Mouse (Mus musculus) adrenal gland, postnatal 14 days (tissue): ENCODE data around the gene Yme1l1. TPM values are rescaled to one million over a fixed set of nuclear protein-coding genes. Genes with fewer than 3 reads are reported as not detected.

Experiments
- DNase-seq: peaks from one replicate; pipeline ENCODE4 v3.0.0; 2021; ENCODE audit warnings: mixed read lengths
- long read RNA-seq, 2 experiments: library from polyadenylated mRNA; stranded (forward); transcript quantifications; one replicate each; pipeline ENCODE4 v2.0.0; 2021
- total RNA-seq: library from RNA; stranded (reverse); gene quantifications from 2 replicates; pipeline ENCODE4 v1.2.3, GENCODE M21; 2021

The Yme1l1 gene
- 99.4 and 101 TPM in 2 replicates for total RNA-seq
- long read RNA-seq, experiment 1, full-length matches to known transcripts = 81 of 92 reads
- long read RNA-seq, experiment 1, partial matches to known transcripts = 5 of 92 reads
- long read RNA-seq, experiment 1, other reads (novel, unspliced or antisense) = 6 of 92 reads
- long read RNA-seq, experiment 2, full-length matches to known transcripts = 35 of 44 reads
- long read RNA-seq, experiment 2, partial matches to known transcripts = 8 of 44 reads
- long read RNA-seq, experiment 2, other reads (novel, unspliced or antisense) = 1 of 44 reads

GRCm38 (mm10) chr2:23155777-23156607 lies at the start of gene Yme1l1, which contains the start of gene Mastl:
Gene Yme1l1, plus strand, starts transcription at chr2:23156369.
Gene Mastl, minus strand, starts transcription at chr2:23156024.
- peak; percentile 99 for DNase-seq

GRCm38 (mm10) chr2:23119573-23119972 lies 36.6 kb upstream of the Yme1l1 start:
- DNase-seq = no peak

GRCm38 (mm10) chr2:23155199-23155621 lies 959 bp upstream of the Yme1l1 start:
- no peak for DNase-seq

- DNase-seq = no peak
Observed at GRCm38 (mm10) chr2:23156608-23157081, 476 bp downstream of the Yme1l1 start.

- no peak for DNase-seq
Observed at GRCm38 (mm10) chr2:23172305-23172704, 16.1 kb downstream of the Yme1l1 start.

GRCm38 (mm10) chr2:23194366-23194765 lies 38.2 kb downstream of the Yme1l1 start:
- DNase-seq = no peak

GRCm38 (mm10) chr2:23201034-23201433 lies 44.9 kb downstream of the Yme1l1 start:
- DNase-seq = no peak

- DNase-seq = no peak
Observed at GRCm38 (mm10) chr2:23202900-23203670, 46.9 kb downstream of the Yme1l1 start.

- no peak for DNase-seq
Observed at GRCm38 (mm10) chr2:23207070-23207526, 50.9 kb downstream of the Yme1l1 start, which contains the start of gene 4931423N10Rik. Gene 4931423N10Rik, plus strand, starts transcription at chr2:23207476.

GRCm38 (mm10) chr2:23213661-23214060 lies 57.5 kb downstream of the Yme1l1 start:
- DNase-seq = no peak

GRCm38 (mm10) chr2:23225199-23225598 lies 69.0 kb downstream of the Yme1l1 start:
- no peak for DNase-seq

- no peak for DNase-seq
Observed at GRCm38 (mm10) chr2:23228463-23228862, 72.3 kb downstream of the Yme1l1 start.

GRCm38 (mm10) chr2:23234065-23234773 lies 78.0 kb downstream of the Yme1l1 start:
- DNase-seq = peak; percentile 12

Other genes with a start within 250 kb of the Yme1l1 start
- 66.9 and 67.6 TPM in 2 replicates for gene Abi1, start 116.1 kb upstream of the Yme1l1 start, total RNA-seq
- gene Acbd5, start 88.2 kb upstream of the Yme1l1 start, total RNA-seq = 66.1 and 75.1 TPM in 2 replicates
- 4.6 and 4.7 TPM in 2 replicates for gene Mastl, start 345 bp upstream of the Yme1l1 start, total RNA-seq
- not detected in 2 replicates for gene 4931423N10Rik, start 51.1 kb downstream of the Yme1l1 start, total RNA-seq
- gene Nxph2, start 164.9 kb downstream of the Yme1l1 start, total RNA-seq = not detected in 2 replicates